Mouse (Mus musculus): Measurements from ENCODE around the gene Parvb. TPM values are rescaled to one million over a fixed set of nuclear protein-coding genes. Genes with fewer than 3 reads are reported as not detected.

Parvb gene
- total and polyA plus RNA-seq, 2 experiments from 2014 or later: 10.8 to 26.1 TPM

DNA sequence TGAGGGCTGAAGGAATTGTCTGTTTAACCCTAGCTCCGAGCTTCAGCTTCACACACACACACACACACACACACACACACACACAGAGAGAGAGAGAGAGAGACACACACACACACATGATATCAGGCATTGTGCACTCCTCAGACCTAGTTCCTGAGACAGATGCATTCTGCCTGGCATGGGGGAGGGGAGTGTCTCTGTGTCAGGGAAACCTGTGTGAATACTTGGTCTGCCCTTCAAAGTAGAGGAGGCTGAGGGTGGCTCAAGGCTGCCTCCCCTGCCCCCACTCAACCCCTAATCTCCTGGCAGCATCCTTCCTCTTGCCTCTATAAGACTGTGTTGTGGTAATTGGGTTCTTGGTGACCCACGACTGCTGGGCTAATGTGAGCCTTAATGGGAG lies 31.7 kb downstream of the Parvb start:
- no peak overlapping the region for H3K4me3 ChIP-seq (ENCODE audit: low read depth, low read length)
- no peaks in the 10 kb centered on the region for H3K27me3 ChIP-seq (ENCODE audit: control insufficient read depth, insufficient read depth, low read length)
- 0 out of 2 replicates have a peak, but pooled peaks cover 8% of the 10 kb centered on the region for H3K4me1 ChIP-seq (ENCODE audit: control insufficient read depth, insufficient read depth)
- 49% methylated on average over 2 of the region's 2 CpGs for WGBS
- ATAC-seq (ENCODE audit: insufficient read depth, low read depth): no peak
- H3K9ac ChIP-seq (replicated peaks; ENCODE audit: low read depth, low read length): no peak overlapping the region
- H3K36me3 ChIP-seq (replicated peaks; ENCODE audit: control insufficient read depth, insufficient read depth, low read length): peaks cover 23% of the 10 kb centered on the region; the same call in 1 of the 2 replicates
- H3K4me2 ChIP-seq (ENCODE audit: low read depth, low read length): no peak overlapping the region
- no peaks in the 10 kb centered on the region for H3K9me3 ChIP-seq (replicated peaks; ENCODE audit: control insufficient read depth, low read length)
- TF ChIP-seq CTCF (IDR thresholded peaks at IDR 0.05; ENCODE audit: low read depth) (no peak), EP300 (IDR thresholded peaks at IDR 0.05; ENCODE audit: low read depth) (no peak)
- H3K27ac ChIP-seq (ENCODE audit: low read depth): no peak overlapping the region
- DNase-seq (ENCODE audit: low spot score): no peak

DNA sequence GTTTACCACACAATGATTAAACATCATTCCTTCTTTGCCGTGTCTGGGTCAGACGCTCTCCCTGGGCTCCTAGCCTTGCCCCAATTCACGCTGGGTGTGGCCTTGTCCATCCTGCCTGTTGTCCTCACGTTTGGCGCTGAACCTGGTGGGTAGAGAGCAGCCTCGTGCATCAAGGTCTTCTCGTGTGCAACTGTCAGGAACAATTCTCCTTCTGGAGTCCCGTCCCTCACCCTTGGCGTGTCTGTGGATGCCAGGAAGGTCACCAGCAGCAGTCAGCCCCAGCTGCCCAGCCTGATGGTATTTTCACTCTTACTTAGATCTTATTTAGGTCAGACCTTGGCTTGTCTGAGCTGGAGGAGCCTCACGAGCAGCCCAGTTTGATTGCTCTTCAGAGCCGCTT lies 33.3 kb downstream of the Parvb start:
- Histone ChIP-seq H3K4me2 (ENCODE audit: low read depth, low read length) (no peak overlapping the region), H3K36me3 (replicated peaks; ENCODE audit: control insufficient read depth, insufficient read depth, low read length) (peaks cover 23% of the 10 kb centered on the region; the same call in 1 of the 2 replicates), H3K4me1 (ENCODE audit: control insufficient read depth, insufficient read depth) (peaks cover 14% of the 10 kb centered on the region), H3K9ac (replicated peaks; ENCODE audit: low read depth, low read length) (no peak overlapping the region), H3K9me3 (replicated peaks; ENCODE audit: control insufficient read depth, low read length) (no peaks in the 10 kb centered on the region), H3K27ac (ENCODE audit: low read depth) (no peak overlapping the region), H3K27me3 (ENCODE audit: control insufficient read depth, insufficient read depth, low read length) (no peaks in the 10 kb centered on the region), H3K4me3 (ENCODE audit: low read depth, low read length) (no peak overlapping the region)
- DNase-seq (ENCODE audit: low spot score): no peak
- ATAC-seq (ENCODE audit: insufficient read depth, low read depth): no peak
- TF ChIP-seq CTCF (IDR thresholded peaks at IDR 0.05; ENCODE audit: low read depth): no peak
- TF ChIP-seq EP300 (IDR thresholded peaks at IDR 0.05; ENCODE audit: low read depth): no peak
- WGBS: 63% methylated on average over 11 of the region's 11 CpGs

DNA sequence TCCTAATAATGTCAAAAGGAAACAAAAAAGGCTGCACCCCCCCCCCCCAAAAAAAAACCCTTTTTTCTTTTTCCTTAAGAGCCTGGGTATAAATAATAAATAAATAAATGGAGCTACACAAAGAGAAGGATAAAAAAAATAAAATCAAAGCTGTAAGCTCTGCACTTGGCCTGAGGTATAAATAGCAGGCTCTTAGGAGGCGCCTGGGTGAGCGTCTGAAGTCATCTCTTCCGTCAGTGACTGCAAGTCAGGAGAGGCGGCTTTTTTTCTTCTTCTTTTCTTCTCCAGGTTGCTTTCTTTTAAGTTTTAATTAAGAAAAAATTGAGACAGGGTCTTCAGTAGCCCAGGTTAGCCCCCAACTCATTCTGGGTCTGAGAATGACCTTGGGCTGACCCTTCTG lies 34.4 kb downstream of the Parvb start:
- peaks cover 24% of the 10 kb centered on the region for H3K4me1 ChIP-seq (ENCODE audit: control insufficient read depth, insufficient read depth)
- no peak overlapping the region; the same call in 1 of the 2 replicates for H3K9ac ChIP-seq (replicated peaks; ENCODE audit: low read depth, low read length)
- WGBS: 27% methylated on average over 4 of the region's 4 CpGs
- H3K4me3 ChIP-seq (ENCODE audit: low read depth, low read length): no peak overlapping the region
- ATAC-seq (ENCODE audit: insufficient read depth, low read depth) (no peak), DNase-seq (ENCODE audit: low spot score) (no peak)
- TF ChIP-seq CTCF (IDR thresholded peaks at IDR 0.05; ENCODE audit: low read depth) (no peak), EP300 (IDR thresholded peaks at IDR 0.05; ENCODE audit: low read depth) (no peak)
- H3K27ac ChIP-seq (ENCODE audit: low read depth): peak overlapping the region; percentile 55
- no peaks in the 10 kb centered on the region for H3K9me3 ChIP-seq (replicated peaks; ENCODE audit: control insufficient read depth, low read length)
- no peaks in the 10 kb centered on the region for H3K27me3 ChIP-seq (ENCODE audit: control insufficient read depth, insufficient read depth, low read length)
- H3K36me3 ChIP-seq (replicated peaks; ENCODE audit: control insufficient read depth, insufficient read depth, low read length): peaks cover 16% of the 10 kb centered on the region; the same call in 1 of the 2 replicates
- no peak overlapping the region for H3K4me2 ChIP-seq (ENCODE audit: low read depth, low read length)

GRCm38 (mm10) chr15:84267720-84268260 lies 35.9 kb downstream of the Parvb start:
- TF ChIP-seq CTCF (IDR thresholded peaks at IDR 0.05; ENCODE audit: low read depth) (no peak), EP300 (IDR thresholded peaks at IDR 0.05; ENCODE audit: low read depth) (no peak)
- H3K4me1 ChIP-seq (ENCODE audit: control insufficient read depth, insufficient read depth): peaks cover 24% of the 10 kb centered on the region
- WGBS: 87% methylated on average over 11 of the region's 11 CpGs
- no peaks in the 10 kb centered on the region for H3K27me3 ChIP-seq (ENCODE audit: control insufficient read depth, insufficient read depth, low read length)
- ATAC-seq (ENCODE audit: insufficient read depth, low read depth) (no peak), DNase-seq (ENCODE audit: low spot score) (no peak)
- H3K9me3 ChIP-seq (replicated peaks; ENCODE audit: control insufficient read depth, low read length): no peaks in the 10 kb centered on the region
- H3K4me3 ChIP-seq (ENCODE audit: low read depth, low read length): no peak overlapping the region
- H3K9ac ChIP-seq (replicated peaks; ENCODE audit: low read depth, low read length): no peak overlapping the region
- no peak overlapping the region for H3K27ac ChIP-seq (ENCODE audit: low read depth)
- 0 out of 2 replicates have a peak, but pooled peaks cover 9% of the 10 kb centered on the region for H3K36me3 ChIP-seq (replicated peaks; ENCODE audit: control insufficient read depth, insufficient read depth, low read length)
- H3K4me2 ChIP-seq (ENCODE audit: low read depth, low read length): no peak overlapping the region

GRCm38 (mm10) chr15:84269107-84269633 lies 37.3 kb downstream of the Parvb start:
- WGBS: 80% methylated on average over 10 of the region's 10 CpGs
- H3K9ac ChIP-seq (replicated peaks; ENCODE audit: low read depth, low read length): no peak overlapping the region
- TF ChIP-seq EP300 (IDR thresholded peaks at IDR 0.05; ENCODE audit: low read depth) (no peak), CTCF (IDR thresholded peaks at IDR 0.05; ENCODE audit: low read depth) (no peak)
- ATAC-seq (ENCODE audit: insufficient read depth, low read depth): no peak
- H3K4me3 ChIP-seq (ENCODE audit: low read depth, low read length): no peak overlapping the region
- DNase-seq (ENCODE audit: low spot score): no peak
- H3K27me3 ChIP-seq (ENCODE audit: control insufficient read depth, insufficient read depth, low read length): no peaks in the 10 kb centered on the region
- no peaks in the 10 kb centered on the region for H3K9me3 ChIP-seq (replicated peaks; ENCODE audit: control insufficient read depth, low read length)
- H3K36me3 ChIP-seq (replicated peaks; ENCODE audit: control insufficient read depth, insufficient read depth, low read length): peaks cover 22% of the 10 kb centered on the region
- H3K4me2 ChIP-seq (ENCODE audit: low read depth, low read length): no peak overlapping the region
- H3K4me1 ChIP-seq (ENCODE audit: control insufficient read depth, insufficient read depth): peaks cover 24% of the 10 kb centered on the region
- no peak overlapping the region for H3K27ac ChIP-seq (ENCODE audit: low read depth)

DNA sequence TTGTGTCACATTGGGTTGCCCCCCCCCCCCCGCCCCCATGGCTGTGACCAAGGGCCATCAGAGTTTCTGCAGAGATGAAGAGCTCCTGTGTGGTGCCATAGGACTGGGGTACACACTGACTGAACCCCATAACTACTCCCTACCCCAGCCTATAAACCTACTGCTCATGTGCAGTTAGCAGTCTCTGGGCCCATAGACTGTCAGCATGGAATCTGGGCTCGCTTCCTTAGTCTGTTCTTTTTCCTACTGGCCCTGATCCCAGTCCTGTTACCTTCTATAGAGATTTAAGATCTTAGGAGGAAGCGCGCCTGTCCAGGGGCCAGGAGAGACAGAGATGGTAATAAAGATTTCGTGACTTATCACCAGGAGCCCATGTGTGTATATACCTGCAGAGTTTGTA lies 38.2 kb downstream of the Parvb start:
- Histone ChIP-seq H3K27me3 (ENCODE audit: control insufficient read depth, insufficient read depth, low read length) (no peaks in the 10 kb centered on the region), H3K9ac (replicated peaks; ENCODE audit: low read depth, low read length) (no peak overlapping the region), H3K27ac (ENCODE audit: low read depth) (0 out of 2 replicates have a peak overlapping the region, but pooled peaks have one; percentile 2), H3K36me3 (replicated peaks; ENCODE audit: control insufficient read depth, insufficient read depth, low read length) (peaks cover 29% of the 10 kb centered on the region), H3K4me3 (ENCODE audit: low read depth, low read length) (no peak overlapping the region), H3K9me3 (replicated peaks; ENCODE audit: control insufficient read depth, low read length) (no peaks in the 10 kb centered on the region), H3K4me1 (ENCODE audit: control insufficient read depth, insufficient read depth) (peaks cover 24% of the 10 kb centered on the region), H3K4me2 (ENCODE audit: low read depth, low read length) (no peak overlapping the region)
- TF ChIP-seq CTCF (IDR thresholded peaks at IDR 0.05; ENCODE audit: low read depth): no peak
- TF ChIP-seq EP300 (IDR thresholded peaks at IDR 0.05; ENCODE audit: low read depth): no peak
- no peak for ATAC-seq (ENCODE audit: insufficient read depth, low read depth)
- DNase-seq (ENCODE audit: low spot score): no peak
- 64% methylated on average over 5 of the region's 5 CpGs for WGBS

All from heart, postnatal 0 days (tissue).